Mouse (Mus musculus): Measurements from ENCODE around the gene Sprn. TPM values are rescaled to one million over a fixed set of nuclear protein-coding genes. Genes with fewer than 3 reads are reported as not detected.

Sprn gene
- polyA plus RNA-seq, 1 experiment from 2014 or later = 0.10 TPM

- 80% methylated on average over 2 of the region's 2 CpGs for WGBS
Observed at GRCm38 (mm10) chr7:140179176-140179575, 24.5 kb upstream of the Sprn start.

GRCm38 (mm10) chr7:140172936-140173335, 18.3 kb upstream of the Sprn start, which contains the start of gene Olfr523:
Gene Olfr523 (plus strand): TSS chr7:140173217.
- no peak within 1 kb of the TSS for H3K27ac ChIP-seq (ENCODE audit: low read length)
- TF ChIP-seq EP300 (IDR thresholded peaks at IDR 0.05) = no peak
- no peak for TF ChIP-seq CTCF (IDR thresholded peaks at IDR 0.05)
- no peak within 1 kb of the TSS for H3K4me2 ChIP-seq (replicated peaks; ENCODE audit: low read depth, low read length)
- no peak within 1 kb of the TSS for H3K9ac ChIP-seq (replicated peaks; ENCODE audit: low read depth)
- H3K36me3 ChIP-seq (ENCODE audit: insufficient read depth, low read length) = no peaks in the 10 kb centered on the region
- no peak within 1 kb of the TSS for H3K4me3 ChIP-seq (ENCODE audit: low read depth, low read length)
- H3K27me3 ChIP-seq (replicated peaks; ENCODE audit: insufficient read depth, low read length) = no peaks in the 10 kb centered on the region
- no peaks in the 10 kb centered on the region for H3K4me1 ChIP-seq (ENCODE audit: insufficient read depth, low read depth, low read length)
- no peaks in the 10 kb centered on the region for H3K9me3 ChIP-seq (ENCODE audit: low read length)
- no peak for ATAC-seq
- WGBS = 20% methylated on average over 1 of the region's 1 CpGs
- no peak for DNase-seq (ENCODE audit: low spot score)

More at GRCm38 (mm10) chr7:140179176-140179575, 24.5 kb upstream of the Sprn start:
- Histone ChIP-seq H3K36me3 (ENCODE audit: insufficient read depth, low read length) (no peaks in the 10 kb centered on the region), H3K4me1 (ENCODE audit: insufficient read depth, low read depth, low read length) (no peaks in the 10 kb centered on the region), H3K4me2 (replicated peaks; ENCODE audit: low read depth, low read length) (no peak overlapping the region), H3K27me3 (replicated peaks; ENCODE audit: insufficient read depth, low read length) (no peaks in the 10 kb centered on the region), H3K9ac (replicated peaks; ENCODE audit: low read depth) (no peak overlapping the region), H3K27ac (ENCODE audit: low read length) (no peak overlapping the region), H3K9me3 (ENCODE audit: low read length) (no peaks in the 10 kb centered on the region), H3K4me3 (ENCODE audit: low read depth, low read length) (no peak overlapping the region)
- DNase-seq (ENCODE audit: low spot score) = no peak
- no peak for ATAC-seq
- no peak for TF ChIP-seq EP300 (IDR thresholded peaks at IDR 0.05)

- DNase-seq (ENCODE audit: low spot score) = no peak
- Histone ChIP-seq H3K27ac (ENCODE audit: low read length) (no peak overlapping the region), H3K27me3 (replicated peaks; ENCODE audit: insufficient read depth, low read length) (no peaks in the 10 kb centered on the region), H3K4me2 (replicated peaks; ENCODE audit: low read depth, low read length) (no peak overlapping the region), H3K4me1 (ENCODE audit: insufficient read depth, low read depth, low read length) (no peaks in the 10 kb centered on the region), H3K9ac (replicated peaks; ENCODE audit: low read depth) (no peak overlapping the region), H3K4me3 (ENCODE audit: low read depth, low read length) (no peak overlapping the region), H3K36me3 (ENCODE audit: insufficient read depth, low read length) (no peaks in the 10 kb centered on the region), H3K9me3 (ENCODE audit: low read length) (no peaks in the 10 kb centered on the region)
- ATAC-seq = no peak
- WGBS = 92% methylated on average over 3 of the region's 3 CpGs
- TF ChIP-seq EP300 (IDR thresholded peaks at IDR 0.05) (no peak), CTCF (IDR thresholded peaks at IDR 0.05) (no peak)
Observed at GRCm38 (mm10) chr7:140170863-140171262, 16.2 kb upstream of the Sprn start.

GRCm38 (mm10) chr7:140169386-140169785, 14.7 kb upstream of the Sprn start:
- Histone ChIP-seq H3K4me2 (replicated peaks; ENCODE audit: low read depth, low read length) (no peak overlapping the region), H3K27ac (ENCODE audit: low read length) (no peak overlapping the region), H3K9ac (replicated peaks; ENCODE audit: low read depth) (no peak overlapping the region), H3K9me3 (ENCODE audit: low read length) (no peaks in the 10 kb centered on the region), H3K4me1 (ENCODE audit: insufficient read depth, low read depth, low read length) (no peaks in the 10 kb centered on the region), H3K36me3 (ENCODE audit: insufficient read depth, low read length) (no peaks in the 10 kb centered on the region), H3K27me3 (replicated peaks; ENCODE audit: insufficient read depth, low read length) (no peaks in the 10 kb centered on the region), H3K4me3 (ENCODE audit: low read depth, low read length) (no peak overlapping the region)
- DNase-seq (ENCODE audit: low spot score) (no peak), ATAC-seq (no peak)
- TF ChIP-seq CTCF (IDR thresholded peaks at IDR 0.05) = no peak
- no peak for TF ChIP-seq EP300 (IDR thresholded peaks at IDR 0.05)
- WGBS = 56% methylated on average over 4 of the region's 4 CpGs

GRCm38 (mm10) chr7:140167950-140168349, 13.3 kb upstream of the Sprn start:
- TF ChIP-seq EP300 (IDR thresholded peaks at IDR 0.05) = no peak
- TF ChIP-seq CTCF (IDR thresholded peaks at IDR 0.05) = no peak
- no peaks in the 10 kb centered on the region for H3K4me1 ChIP-seq (ENCODE audit: insufficient read depth, low read depth, low read length)
- no peak overlapping the region for H3K9ac ChIP-seq (replicated peaks; ENCODE audit: low read depth)
- no peaks in the 10 kb centered on the region for H3K36me3 ChIP-seq (ENCODE audit: insufficient read depth, low read length)
- H3K4me3 ChIP-seq (ENCODE audit: low read depth, low read length) = no peak overlapping the region
- DNase-seq (ENCODE audit: low spot score) = no peak
- H3K27ac ChIP-seq (ENCODE audit: low read length) = no peak overlapping the region
- ATAC-seq = no peak
- 59% methylated on average over 1 of the region's 1 CpGs for WGBS
- H3K9me3 ChIP-seq (ENCODE audit: low read length) = no peaks in the 10 kb centered on the region
- H3K4me2 ChIP-seq (replicated peaks; ENCODE audit: low read depth, low read length) = no peak overlapping the region
- no peaks in the 10 kb centered on the region for H3K27me3 ChIP-seq (replicated peaks; ENCODE audit: insufficient read depth, low read length)

GRCm38 (mm10) chr7:140164664-140165063, 10.0 kb upstream of the Sprn start, which contains the start of gene Olfr522:
Gene Olfr522 (minus strand): TSS chr7:140164764.
- H3K9ac ChIP-seq (replicated peaks; ENCODE audit: low read depth) = no peak within 1 kb of the TSS
- 56% methylated on average over 7 of the region's 7 CpGs for WGBS
- TF ChIP-seq CTCF (IDR thresholded peaks at IDR 0.05) (no peak), EP300 (IDR thresholded peaks at IDR 0.05) (no peak)

GRCm38 (mm10) chr7:140160363-140160762, 5.7 kb upstream of the Sprn start:
- Histone ChIP-seq H3K27ac (ENCODE audit: low read length) (no peak overlapping the region), H3K36me3 (ENCODE audit: insufficient read depth, low read length) (no peaks in the 10 kb centered on the region), H3K9me3 (ENCODE audit: low read length) (no peaks in the 10 kb centered on the region), H3K27me3 (replicated peaks; ENCODE audit: insufficient read depth, low read length) (0 out of 2 replicates have a peak, but pooled peaks cover under 1% of the 10 kb centered on the region), H3K9ac (replicated peaks; ENCODE audit: low read depth) (no peak overlapping the region), H3K4me2 (replicated peaks; ENCODE audit: low read depth, low read length) (no peak overlapping the region), H3K4me1 (ENCODE audit: insufficient read depth, low read depth, low read length) (no peaks in the 10 kb centered on the region), H3K4me3 (ENCODE audit: low read depth, low read length) (no peak overlapping the region)
- DNase-seq (ENCODE audit: low spot score) = no peak
- 69% methylated on average over 3 of the region's 3 CpGs for WGBS
- TF ChIP-seq EP300 (IDR thresholded peaks at IDR 0.05) = no peak
- no peak for TF ChIP-seq CTCF (IDR thresholded peaks at IDR 0.05)
- no peak for ATAC-seq

More at GRCm38 (mm10) chr7:140164664-140165063, 10.0 kb upstream of the Sprn start, which contains the start of gene Olfr522:
- H3K4me3 ChIP-seq (ENCODE audit: low read depth, low read length) = no peak within 1 kb of the TSS
- no peaks in the 10 kb centered on the region for H3K27me3 ChIP-seq (replicated peaks; ENCODE audit: insufficient read depth, low read length)
- H3K9me3 ChIP-seq (ENCODE audit: low read length) = no peaks in the 10 kb centered on the region
- H3K4me1 ChIP-seq (ENCODE audit: insufficient read depth, low read depth, low read length) = no peaks in the 10 kb centered on the region
- H3K36me3 ChIP-seq (ENCODE audit: insufficient read depth, low read length) = no peaks in the 10 kb centered on the region
- ATAC-seq = no peak
- H3K4me2 ChIP-seq (replicated peaks; ENCODE audit: low read depth, low read length) = no peak within 1 kb of the TSS
- DNase-seq (ENCODE audit: low spot score) = no peak
- no peak within 1 kb of the TSS for H3K27ac ChIP-seq (ENCODE audit: low read length)
